Mouse (Mus musculus): ENCODE results near the gene Tbx1. TPM values are rescaled to one million over a fixed set of nuclear protein-coding genes. Genes with fewer than 3 reads are reported as not detected.
A peak's percentile ranks its signal among the peaks of the same experiment; 100 is the strongest.

Tbx1 gene
- polyA plus RNA-seq, 1 experiment from 2014 or later = not detected

GRCm38 (mm10) chr16:18587847-18588737 is 2.4 kb downstream of the Tbx1 start:
- TF ChIP-seq EP300 (IDR thresholded peaks at IDR 0.05; ENCODE audit: low read depth) = no peak
- TF ChIP-seq CTCF (IDR thresholded peaks at IDR 0.05; ENCODE audit: low read depth) = no peak
- peaks cover 20% of the 10 kb centered on the region for H3K4me1 ChIP-seq (ENCODE audit: insufficient read depth)
- H3K27me3 ChIP-seq (ENCODE audit: insufficient read depth, low read length) = peaks cover 94% of the 10 kb centered on the region
- no peaks in the 10 kb centered on the region for H3K9me3 ChIP-seq (ENCODE audit: low read length)
- no peak overlapping the region for H3K27ac ChIP-seq (ENCODE audit: low read depth)
- 0 out of 2 replicates have a peak overlapping the region, but pooled peaks have one; percentile 8 for H3K4me3 ChIP-seq (ENCODE audit: low read depth, low read length)
- no peaks in the 10 kb centered on the region for H3K36me3 ChIP-seq (replicated peaks; ENCODE audit: insufficient read depth, low read length)
- no peak for ATAC-seq
- no peak overlapping the region for H3K4me2 ChIP-seq (ENCODE audit: low read depth, low read length)
- no peak for DNase-seq
- no peak overlapping the region for H3K9ac ChIP-seq (replicated peaks)
- 1% methylated on average over 54 of the region's 57 CpGs for WGBS (ENCODE audit: insufficient replicate concordance)

GRCm38 (mm10) chr16:18586906-18587546 is 3.4 kb downstream of the Tbx1 start:
- TF ChIP-seq EP300 (IDR thresholded peaks at IDR 0.05; ENCODE audit: low read depth) = no peak
- TF ChIP-seq CTCF (IDR thresholded peaks at IDR 0.05; ENCODE audit: low read depth) = no peak
- H3K36me3 ChIP-seq (replicated peaks; ENCODE audit: insufficient read depth, low read length) = no peaks in the 10 kb centered on the region
- no peaks in the 10 kb centered on the region for H3K9me3 ChIP-seq (ENCODE audit: low read length)
- 4% methylated on average over 20 of the region's 62 CpGs for WGBS (ENCODE audit: insufficient replicate concordance)
- peaks cover 98% of the 10 kb centered on the region for H3K27me3 ChIP-seq (ENCODE audit: insufficient read depth, low read length)
- peaks cover 20% of the 10 kb centered on the region for H3K4me1 ChIP-seq (ENCODE audit: insufficient read depth)
- peak overlapping the region; percentile 53 for H3K4me2 ChIP-seq (ENCODE audit: low read depth, low read length)
- H3K9ac ChIP-seq (replicated peaks) = no peak overlapping the region
- H3K4me3 ChIP-seq (ENCODE audit: low read depth, low read length) = peak overlapping the region; percentile 27; the same call in 1 of the 2 replicates
- DNase-seq = no peak
- no peak for ATAC-seq
- no peak overlapping the region for H3K27ac ChIP-seq (ENCODE audit: low read depth)

- Histone ChIP-seq H3K27me3 (ENCODE audit: insufficient read depth, low read length) (peaks cover 98% of the 10 kb centered on the region), H3K9me3 (ENCODE audit: low read length) (no peaks in the 10 kb centered on the region), H3K36me3 (replicated peaks; ENCODE audit: insufficient read depth, low read length) (no peaks in the 10 kb centered on the region), H3K9ac (replicated peaks) (no peak overlapping the region), H3K4me1 (ENCODE audit: insufficient read depth) (peaks cover 23% of the 10 kb centered on the region), H3K27ac (ENCODE audit: low read depth) (no peak overlapping the region), H3K4me3 (ENCODE audit: low read depth, low read length) (peak overlapping the region; percentile 27; the same call in 1 of the 2 replicates), H3K4me2 (ENCODE audit: low read depth, low read length) (peak overlapping the region; percentile 53)
- WGBS (ENCODE audit: insufficient replicate concordance) = 8% methylated on average over 64 of the region's 83 CpGs
- TF ChIP-seq EP300 (IDR thresholded peaks at IDR 0.05; ENCODE audit: low read depth) (no peak), CTCF (IDR thresholded peaks at IDR 0.05; ENCODE audit: low read depth) (no peak)
- ATAC-seq = no peak
- no peak for DNase-seq
These were observed 4.2 kb downstream of the Tbx1 start for GRCm38 (mm10) chr16:18586076-18586905.

- Histone ChIP-seq H3K9ac (replicated peaks) (no peak overlapping the region), H3K9me3 (ENCODE audit: low read length) (no peaks in the 10 kb centered on the region), H3K4me2 (ENCODE audit: low read depth, low read length) (no peak overlapping the region), H3K36me3 (replicated peaks; ENCODE audit: insufficient read depth, low read length) (no peaks in the 10 kb centered on the region), H3K27ac (ENCODE audit: low read depth) (no peak overlapping the region), H3K4me3 (ENCODE audit: low read depth, low read length) (0 out of 2 replicates have a peak overlapping the region, but pooled peaks have one; percentile 27), H3K4me1 (ENCODE audit: insufficient read depth) (peaks cover 24% of the 10 kb centered on the region), H3K27me3 (ENCODE audit: insufficient read depth, low read length) (peaks cover 98% of the 10 kb centered on the region)
- 19% methylated on average over 10 of the region's 10 CpGs for whole genome bisulfite sequencing (ENCODE audit: insufficient replicate concordance)
- ATAC-seq (no peak), DNase-seq (no peak)
- TF ChIP-seq CTCF (IDR thresholded peaks at IDR 0.05; ENCODE audit: low read depth) = no peak
- TF ChIP-seq EP300 (IDR thresholded peaks at IDR 0.05; ENCODE audit: low read depth) = no peak
These were observed 4.8 kb downstream of the Tbx1 start for GRCm38 (mm10) chr16:18585676-18586075.

GRCm38 (mm10) chr16:18584901-18585510 is 5.5 kb downstream of the Tbx1 start:
- H3K4me1 ChIP-seq (ENCODE audit: insufficient read depth) = peaks cover 19% of the 10 kb centered on the region
- H3K9ac ChIP-seq (replicated peaks) = no peak overlapping the region
- H3K9me3 ChIP-seq (ENCODE audit: low read length) = no peaks in the 10 kb centered on the region
- H3K4me2 ChIP-seq (ENCODE audit: low read depth, low read length) = no peak overlapping the region
- no peak for DNase-seq
- WGBS (ENCODE audit: insufficient replicate concordance) = 45% methylated on average over 10 of the region's 10 CpGs
- TF ChIP-seq CTCF (IDR thresholded peaks at IDR 0.05; ENCODE audit: low read depth) = no peak
- no peak for TF ChIP-seq EP300 (IDR thresholded peaks at IDR 0.05; ENCODE audit: low read depth)
- H3K36me3 ChIP-seq (replicated peaks; ENCODE audit: insufficient read depth, low read length) = no peaks in the 10 kb centered on the region
- no peak for ATAC-seq
- no peak overlapping the region for H3K27ac ChIP-seq (ENCODE audit: low read depth)
- H3K4me3 ChIP-seq (ENCODE audit: low read depth, low read length) = no peak overlapping the region
- peaks cover 98% of the 10 kb centered on the region for H3K27me3 ChIP-seq (ENCODE audit: insufficient read depth, low read length)

All from liver, postnatal 0 days (tissue).